9 mouse cellular contexts compared by ENCODE assay signal in the genomic region with DNA sequence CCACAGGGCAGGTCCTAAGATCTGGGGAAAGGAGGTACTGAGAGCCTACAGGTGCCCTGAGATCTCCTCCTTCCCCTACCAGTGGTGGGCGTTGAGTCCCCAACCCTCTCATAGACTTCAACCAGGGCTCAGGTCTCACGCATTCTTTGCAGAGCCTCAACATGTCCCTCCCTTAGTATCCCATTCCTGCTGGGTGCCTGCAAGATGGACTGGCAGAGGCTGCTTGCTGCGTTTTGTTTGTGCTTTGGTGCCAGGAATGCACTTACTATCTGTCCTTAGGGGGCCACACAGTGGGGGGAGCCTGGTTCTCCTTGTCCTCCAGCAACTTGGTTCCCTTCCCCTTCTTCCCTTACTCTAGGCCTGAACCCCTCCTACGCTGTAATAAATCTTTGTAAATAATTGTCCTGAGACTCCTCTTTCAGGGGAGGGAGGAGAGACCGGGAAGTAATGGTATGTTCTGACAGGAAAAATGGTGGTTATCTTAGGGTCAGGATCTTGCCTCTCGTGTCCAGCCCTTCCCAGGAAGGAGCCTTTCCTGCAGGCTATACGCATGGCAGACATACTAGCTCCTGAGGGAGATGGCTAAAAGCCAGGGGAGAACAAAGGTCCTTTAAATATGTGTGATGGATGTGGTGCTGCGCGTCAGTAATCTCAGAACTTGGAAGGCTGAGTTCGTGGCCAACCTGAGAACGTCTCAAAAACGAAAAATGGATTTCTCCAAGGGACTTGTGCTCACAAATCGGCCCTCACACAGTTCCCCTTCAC. TPM values are rescaled to one million over a fixed set of nuclear protein-coding genes. Genes with fewer than 3 reads are reported as not detected.
DNase-seq lines count a peak whose midpoint lies in the region; ATAC-seq lines count a peak whose summit lies in the region.
"Had no signal": no experiment of that assay in that cellular context is flagged by ENCODE, and none has a peak within 500 bp of the region (broad histone marks: within the 10 kb centered on the region; RNA-seq: fewer than 3 reads in every experiment).

No protein-coding gene starts in this region.

- ATAC-seq in kidney, embryonic 14.5 days (ENCODE audit: low FRiP score, low TSS enrichment), result peak; percentile 37; the same call in 1 of the 2 replicates
- ATAC-seq in embryonic facial prominence, embryonic 15.5 days (ENCODE audit: insufficient number of reproducible peaks, low FRiP score, low TSS enrichment, low read depth), result 0 out of 2 replicates have a peak, but pooled peaks have one; percentile 0
- ATAC-seq in intestine, embryonic 16.5 days, result peak; percentile 29
- no peak for ATAC-seq in midbrain, embryonic 13.5 days

- H3K27me3 ChIP-seq in kidney, embryonic 14.5 days (ENCODE audit: control insufficient read depth, insufficient read depth, low read length), result peaks cover 6% of the 10 kb centered on the region; the same call in 1 of the 2 replicates
- peaks cover 20% of the 10 kb centered on the region for H3K27me3 ChIP-seq in embryonic facial prominence, embryonic 15.5 days
- no peaks in the 10 kb centered on the region; the same call in 1 of the 2 replicates for H3K27me3 ChIP-seq in intestine, embryonic 16.5 days (replicated peaks; ENCODE audit: control insufficient read depth, insufficient read depth, low read length)
- H3K27me3 ChIP-seq in midbrain, embryonic 13.5 days, result peaks cover 31% of the 10 kb centered on the region

- H3K4me2 ChIP-seq in kidney, embryonic 14.5 days (replicated peaks; ENCODE audit: low read depth, low read length), result peak overlapping the region; percentile 69
- H3K4me2 ChIP-seq in embryonic facial prominence, embryonic 15.5 days (replicated peaks), result peak overlapping the region; percentile 75
- peak overlapping the region; percentile 87 for H3K4me2 ChIP-seq in intestine, embryonic 16.5 days (ENCODE audit: low read depth, low read length)
- peak overlapping the region; percentile 88 for H3K4me2 ChIP-seq in midbrain, embryonic 13.5 days (replicated peaks)

- H3K27ac ChIP-seq in kidney, embryonic 14.5 days (ENCODE audit: low read depth, low read length), result peak overlapping the region; percentile 88
- H3K27ac ChIP-seq in embryonic facial prominence, embryonic 15.5 days (replicated peaks), result peak overlapping the region; percentile 89
- H3K27ac ChIP-seq in intestine, embryonic 16.5 days (ENCODE audit: low read length), result peak overlapping the region; percentile 88
- peak overlapping the region; percentile 85 for H3K27ac ChIP-seq in midbrain, embryonic 13.5 days

- peak overlapping the region; percentile 60 for H3K4me3 ChIP-seq in kidney, embryonic 14.5 days (ENCODE audit: low read length)
- H3K4me3 ChIP-seq in embryonic facial prominence, embryonic 15.5 days (replicated peaks), result peak overlapping the region; percentile 70
- peak overlapping the region; percentile 75 for H3K4me3 ChIP-seq in intestine, embryonic 16.5 days (ENCODE audit: low read length)
- peak overlapping the region; percentile 74 for H3K4me3 ChIP-seq in midbrain, embryonic 13.5 days (replicated peaks)

- peaks cover 30% of the 10 kb centered on the region for H3K4me1 ChIP-seq in kidney, embryonic 14.5 days (ENCODE audit: control insufficient read depth, insufficient read depth, low read length)
- H3K4me1 ChIP-seq in embryonic facial prominence, embryonic 15.5 days, result peaks cover 41% of the 10 kb centered on the region
- peaks cover 57% of the 10 kb centered on the region for H3K4me1 ChIP-seq in intestine, embryonic 16.5 days (ENCODE audit: control insufficient read depth, insufficient read depth, low read length)
- peaks cover 47% of the 10 kb centered on the region for H3K4me1 ChIP-seq in midbrain, embryonic 13.5 days (replicated peaks)

- DNase-seq in kidney, adult 18-20 months, result no peak
- DNase-seq in ovary, postnatal 10 days (ENCODE audit: low spot score), result no peak
- DNase-seq in cerebellum, postnatal 14 days, result no peak
- DNase-seq in adrenal gland, adult 18-20 months (ENCODE audit: low spot score in 2 of 2), result no peak

- H3K9ac ChIP-seq in kidney, embryonic 14.5 days (ENCODE audit: low read depth, low read length), result peak overlapping the region; percentile 65
- H3K9ac ChIP-seq in embryonic facial prominence, embryonic 15.5 days, result no peak overlapping the region; the same call in none of the 2 replicates
- H3K9ac ChIP-seq in intestine, embryonic 16.5 days (ENCODE audit: low read depth, low read length), result peak overlapping the region; percentile 65
- H3K9ac ChIP-seq in midbrain, embryonic 13.5 days (replicated peaks), result peak overlapping the region; percentile 76

- no peaks in the 10 kb centered on the region for H3K9me3 ChIP-seq in kidney, embryonic 14.5 days (ENCODE audit: control insufficient read depth, low read length)
- no peaks in the 10 kb centered on the region for H3K9me3 ChIP-seq in embryonic facial prominence, embryonic 15.5 days (replicated peaks)
- no peaks in the 10 kb centered on the region for H3K9me3 ChIP-seq in intestine, embryonic 16.5 days (ENCODE audit: control insufficient read depth, low read length)
- H3K9me3 ChIP-seq in midbrain, embryonic 13.5 days, result no peaks in the 10 kb centered on the region

- no peaks in the 10 kb centered on the region for H3K36me3 ChIP-seq in kidney, embryonic 14.5 days (ENCODE audit: control insufficient read depth, insufficient read depth, low read length)
- no peaks in the 10 kb centered on the region for H3K36me3 ChIP-seq in embryonic facial prominence, embryonic 15.5 days
- H3K36me3 ChIP-seq in intestine, embryonic 16.5 days (ENCODE audit: control insufficient read depth, insufficient read depth, low read length), result no peaks in the 10 kb centered on the region
- no peaks in the 10 kb centered on the region for H3K36me3 ChIP-seq in midbrain, embryonic 13.5 days

- WGBS in kidney, embryonic 14.5 days, result 3% methylated on average over 13 of the region's 13 CpGs
- 11% methylated on average over 13 of the region's 13 CpGs for WGBS in embryonic facial prominence, embryonic 15.5 days
- WGBS in intestine, embryonic 16.5 days, result 8% methylated on average over 13 of the region's 13 CpGs
- WGBS in midbrain, embryonic 13.5 days, result 9% methylated on average over 13 of the region's 13 CpGs

RNA-seq across cellular contexts. Expression of gene Stard3, which starts 0.6 kb away (rescaled TPM):
- polyA plus RNA-seq in kidney, embryonic 14.5 days (2014; fragmentation: Nextera tagmentation; extraction: Ambion mirVana), result 34.9 and 42.0 TPM in 2 replicates
- 41.0 and 41.3 TPM in 2 replicates for polyA plus RNA-seq in embryonic facial prominence, embryonic 15.5 days (2015; fragmentation: Nextera tagmentation; extraction: Ambion mirVana)
- polyA plus RNA-seq in intestine, embryonic 16.5 days (2015; fragmentation: Nextera tagmentation; extraction: Ambion mirVana), result 44.8 and 44.9 TPM in 2 replicates
- polyA plus RNA-seq in midbrain, embryonic 13.5 days (2015; fragmentation: Nextera tagmentation; extraction: Ambion mirVana), result 44.5 and 46.9 TPM in 2 replicates
- total RNA-seq in adrenal gland, adult 18-20 months (2021), result 10 to 100 TPM; 23.4 to 24.4 TPM

RNA-seq across cellular contexts. Expression of gene Ppp1r1b, which starts 9.4 kb away (rescaled TPM):
- polyA plus RNA-seq in kidney, embryonic 14.5 days (2014; fragmentation: Nextera tagmentation; extraction: Ambion mirVana), result 0.87 and 1.7 TPM in 2 replicates
- 3.8 and 7.0 TPM in 2 replicates for polyA plus RNA-seq in embryonic facial prominence, embryonic 15.5 days (2015; fragmentation: Nextera tagmentation; extraction: Ambion mirVana)
- 91.7 and 92.3 TPM in 2 replicates for polyA plus RNA-seq in intestine, embryonic 16.5 days (2015; fragmentation: Nextera tagmentation; extraction: Ambion mirVana)
- 0.73 and 1.9 TPM in 2 replicates for polyA plus RNA-seq in midbrain, embryonic 13.5 days (2015; fragmentation: Nextera tagmentation; extraction: Ambion mirVana)
- total RNA-seq in adrenal gland, adult 18-20 months (2021), result under 1 TPM; 0.27 to 0.32 TPM

RNA-seq across cellular contexts. Expression of gene Tcap, which starts 26.0 kb away (rescaled TPM):
- 1.3 and 2.3 TPM in 2 replicates for polyA plus RNA-seq in kidney, embryonic 14.5 days (2014; fragmentation: Nextera tagmentation; extraction: Ambion mirVana)
- polyA plus RNA-seq in embryonic facial prominence, embryonic 15.5 days (2015; fragmentation: Nextera tagmentation; extraction: Ambion mirVana), result 8.4 and 12.2 TPM in 2 replicates
- 0.28 TPM in 1 of 2 replicates, not detected in the other for polyA plus RNA-seq in intestine, embryonic 16.5 days (2015; fragmentation: Nextera tagmentation; extraction: Ambion mirVana)
- polyA plus RNA-seq in midbrain, embryonic 13.5 days (2015; fragmentation: Nextera tagmentation; extraction: Ambion mirVana), result 0.23 and 0.28 TPM in 2 replicates
- 1 to 10 TPM in 1 of 2 experiments, not detected in 1; 3.5 TPM for total RNA-seq in adrenal gland, adult 18-20 months (2021)

RNA-seq across cellular contexts. Expression of gene Neurod2, which starts 28.1 kb away (rescaled TPM):
- not detected in 2 replicates for polyA plus RNA-seq in kidney, embryonic 14.5 days (2014; fragmentation: Nextera tagmentation; extraction: Ambion mirVana)
- 0.09 TPM in 1 of 2 replicates, not detected in the other for polyA plus RNA-seq in embryonic facial prominence, embryonic 15.5 days (2015; fragmentation: Nextera tagmentation; extraction: Ambion mirVana)
- polyA plus RNA-seq in intestine, embryonic 16.5 days (2015; fragmentation: Nextera tagmentation; extraction: Ambion mirVana), result 0.05 TPM in 1 of 2 replicates, not detected in the other
- 6.7 and 9.3 TPM in 2 replicates for polyA plus RNA-seq in midbrain, embryonic 13.5 days (2015; fragmentation: Nextera tagmentation; extraction: Ambion mirVana)
- not detected for total RNA-seq in adrenal gland, adult 18-20 months (2021)
- polyA plus RNA-seq: large intestine, adult 2 months had no signal

RNA-seq across cellular contexts. Expression of gene Pnmt, which starts 28.7 kb away (rescaled TPM):
- 0.84 and 2.2 TPM in 2 replicates for polyA plus RNA-seq in kidney, embryonic 14.5 days (2014; fragmentation: Nextera tagmentation; extraction: Ambion mirVana)
- polyA plus RNA-seq in embryonic facial prominence, embryonic 15.5 days (2015; fragmentation: Nextera tagmentation; extraction: Ambion mirVana), result 0.56 and 0.66 TPM in 2 replicates
- 0.16 TPM in 1 of 2 replicates, not detected in the other for polyA plus RNA-seq in intestine, embryonic 16.5 days (2015; fragmentation: Nextera tagmentation; extraction: Ambion mirVana)
- 0.23 TPM in 1 of 2 replicates, not detected in the other for polyA plus RNA-seq in midbrain, embryonic 13.5 days (2015; fragmentation: Nextera tagmentation; extraction: Ambion mirVana)
- 100 to 1,000 TPM; 313 to 497 TPM for total RNA-seq in adrenal gland, adult 18-20 months (2021)
- polyA plus RNA-seq: large intestine, adult 2 months had no signal

Comparison
In these comparisons a context has a peak if more than half of its experiments do, and no peak if none do; other contexts are left out.
1. RNA of gene Ppp1r1b, which starts 9.4 kb away (polyA plus RNA-seq): 91.7 to 92.3 TPM in intestine, embryonic 16.5 days; 3.8 to 7.0 TPM in embryonic facial prominence, embryonic 15.5 days, 0.73 to 1.9 TPM in midbrain, embryonic 13.5 days and 0.87 to 1.7 TPM in kidney, embryonic 14.5 days; every median in the first group is over 10 times any median in the second.
2. Peak in every context shown above with its lines, with median percentiles within 50 percentile points of each other: H3K27ac ChIP-seq, H3K4me2 ChIP-seq and H3K4me3 ChIP-seq.